Mouse (Mus musculus) intestine, embryonic 14.5 days (tissue): ENCODE measurements around the gene Wbp2. TPM values are rescaled to one million over a fixed set of nuclear protein-coding genes. Genes with fewer than 3 reads are reported as not detected.

Source experiments
- ATAC-seq: fragments of 200-750 bp; cut with Nextera tagmentation; replicated peaks from 2 replicates; pipeline ENCODE4 v1.8.0; 2017; ENCODE audit warnings: low read depth, moderate number of reproducible peaks, moderate TSS enrichment, moderate library complexity; ENCODE audit not compliant: low FRiP score, low TSS enrichment
- DNase-seq: peaks from one replicate; pipeline ENCODE4 v3.0.0-alpha.2; 2018; ENCODE audit warnings: low spot score
- H3K27ac ChIP-seq: fragments of 300-500 bp; sonication (generic); 2 replicates; pipeline ENCODE4 v1.5.1; 2014; ENCODE audit warnings: low read depth, mild to moderate bottlenecking, control low read depth
- H3K27me3 ChIP-seq: fragments of 300-500 bp; sonication (generic); replicated peaks from 2 replicates; pipeline ENCODE4 v1.6.1; 2014; ENCODE audit warnings: low read length, control low read depth; ENCODE audit not compliant: control insufficient read depth, insufficient read depth
- H3K36me3 ChIP-seq: fragments of 300-500 bp; sonication (generic); 2 replicates; pipeline ENCODE4 v1.6.1; 2014; ENCODE audit warnings: low read length, control low read depth; ENCODE audit not compliant: control insufficient read depth, insufficient read depth
- H3K4me1 ChIP-seq: fragments of 300-500 bp; sonication (generic); replicated peaks from 2 replicates; pipeline ENCODE4 v1.6.1; 2014; ENCODE audit warnings: low read length, control low read depth, mixed read lengths; ENCODE audit not compliant: control insufficient read depth, insufficient read depth
- H3K4me2 ChIP-seq: fragments of 300-500 bp; sonication (generic); 2 replicates; pipeline ENCODE4 v1.6.1; 2014; ENCODE audit warnings: low read length
- H3K4me3 ChIP-seq: fragments of 300-500 bp; sonication (generic); 2 replicates; pipeline ENCODE4 v1.5.1; 2014; ENCODE audit warnings: low read depth, low read length, control low read depth, mixed read lengths
- H3K9ac ChIP-seq: fragments of 300-500 bp; sonication (generic); 2 replicates; pipeline ENCODE4 v1.6.1; 2014; ENCODE audit warnings: mild to moderate bottlenecking, low read length
- H3K9me3 ChIP-seq: fragments of 300-500 bp; sonication (generic); 2 replicates; pipeline ENCODE4 v1.6.1; 2016; ENCODE audit warnings: low read length, control low read depth; ENCODE audit not compliant: control insufficient read depth
- WGBS: fragments of 180-500 bp; shearing (Covaris S2); extraction: QIAGEN DNeasy Blood & Tissue Kit; methylation state at CpG from one replicate; pipeline ENCODE4 v1.1.7; 2014; 5-methylcytosine and 5-hydroxymethylcytosine counted together
- polyA plus RNA-seq: library from polyadenylated mRNA; unstranded; fragments of >200 nt; fragmentation: Nextera tagmentation; extraction: Ambion mirVana; gene quantifications from 2 replicates; pipeline ENCODE4 v1.2.1, GENCODE M21; 2014

The Wbp2 gene
- polyA plus RNA-seq, 1 experiment from 2014 or later = 85.0 TPM

GRCm38 (mm10) chr11:116058022-116058614 is 28.7 kb downstream of the Wbp2 start:
- DNase-seq (no peak), ATAC-seq (no peak)
- H3K4me3 ChIP-seq = no peak overlapping the region
- peaks cover 88% of the 10 kb centered on the region for H3K36me3 ChIP-seq
- no peak overlapping the region for H3K4me2 ChIP-seq
- H3K9ac ChIP-seq = no peak overlapping the region
- H3K27me3 ChIP-seq = no peaks in the 10 kb centered on the region
- 85% methylated on average over 12 of the region's 12 CpGs for WGBS
- H3K27ac ChIP-seq = no peak overlapping the region
- no peaks in the 10 kb centered on the region for H3K9me3 ChIP-seq
- H3K4me1 ChIP-seq = no peaks in the 10 kb centered on the region

GRCm38 (mm10) chr11:116057237-116057881 is 29.4 kb downstream of the Wbp2 start:
- Histone ChIP-seq H3K4me2 (no peak overlapping the region), H3K36me3 (peaks cover 95% of the 10 kb centered on the region), H3K4me1 (no peaks in the 10 kb centered on the region), H3K9ac (no peak overlapping the region), H3K9me3 (no peaks in the 10 kb centered on the region), H3K4me3 (no peak overlapping the region), H3K27me3 (no peaks in the 10 kb centered on the region), H3K27ac (no peak overlapping the region)
- 83% methylated on average over 4 of the region's 4 CpGs for WGBS
- DNase-seq (no peak), ATAC-seq (no peak)

- Histone ChIP-seq H3K9ac (no peak overlapping the region), H3K27me3 (no peaks in the 10 kb centered on the region), H3K36me3 (peaks cover 98% of the 10 kb centered on the region), H3K27ac (no peak overlapping the region), H3K4me3 (no peak overlapping the region), H3K4me2 (no peak overlapping the region), H3K9me3 (no peaks in the 10 kb centered on the region), H3K4me1 (no peaks in the 10 kb centered on the region)
- ATAC-seq (no peak), DNase-seq (no peak)
- 94% methylated on average over 11 of the region's 11 CpGs for WGBS
Observed at GRCm38 (mm10) chr11:116055873-116056272, 30.9 kb downstream of the Wbp2 start.

GRCm38 (mm10) chr11:116053510-116054229 is 33.1 kb downstream of the Wbp2 start:
- 94% methylated on average over 9 of the region's 9 CpGs for WGBS
- peaks cover 98% of the 10 kb centered on the region for H3K36me3 ChIP-seq

GRCm38 (mm10) chr11:116050196-116050595 is 36.6 kb downstream of the Wbp2 start:
- no peak for DNase-seq
- no peak for ATAC-seq
- no peaks in the 10 kb centered on the region for H3K4me1 ChIP-seq
- peaks cover 94% of the 10 kb centered on the region for H3K36me3 ChIP-seq
- H3K27me3 ChIP-seq = no peaks in the 10 kb centered on the region
- 86% methylated on average over 4 of the region's 4 CpGs for WGBS
- no peak overlapping the region for H3K27ac ChIP-seq
- no peak overlapping the region for H3K4me2 ChIP-seq
- H3K9me3 ChIP-seq = no peaks in the 10 kb centered on the region
- no peak overlapping the region for H3K9ac ChIP-seq
- H3K4me3 ChIP-seq = no peak overlapping the region

More at GRCm38 (mm10) chr11:116053510-116054229, 33.1 kb downstream of the Wbp2 start:
- DNase-seq (no peak), ATAC-seq (no peak)
- Histone ChIP-seq H3K9ac (no peak overlapping the region), H3K27me3 (no peaks in the 10 kb centered on the region), H3K9me3 (no peaks in the 10 kb centered on the region), H3K4me1 (no peaks in the 10 kb centered on the region), H3K27ac (no peak overlapping the region), H3K4me2 (no peak overlapping the region), H3K4me3 (no peak overlapping the region)

- H3K27me3 ChIP-seq = no peaks in the 10 kb centered on the region
- H3K4me3 ChIP-seq = no peak overlapping the region
- H3K4me2 ChIP-seq = no peak overlapping the region
- no peaks in the 10 kb centered on the region for H3K4me1 ChIP-seq
- no peaks in the 10 kb centered on the region for H3K9me3 ChIP-seq
- no peak for ATAC-seq
- peaks cover 94% of the 10 kb centered on the region for H3K36me3 ChIP-seq
- no peak overlapping the region for H3K27ac ChIP-seq
- DNase-seq = no peak
- no peak overlapping the region for H3K9ac ChIP-seq
- 75% methylated on average over 2 of the region's 2 CpGs for WGBS
Observed at GRCm38 (mm10) chr11:116049610-116050009, 37.2 kb downstream of the Wbp2 start.

- Histone ChIP-seq H3K4me2 (no peak overlapping the region), H3K9me3 (no peaks in the 10 kb centered on the region), H3K27me3 (no peaks in the 10 kb centered on the region), H3K36me3 (peaks cover 66% of the 10 kb centered on the region), H3K27ac (no peak overlapping the region), H3K4me1 (no peaks in the 10 kb centered on the region), H3K4me3 (no peak overlapping the region), H3K9ac (no peak overlapping the region)
- ATAC-seq (no peak), DNase-seq (no peak)
- 96% methylated on average over 6 of the region's 6 CpGs for WGBS
Observed at GRCm38 (mm10) chr11:116045173-116045572, 41.6 kb downstream of the Wbp2 start.

- Histone ChIP-seq H3K4me1 (no peaks in the 10 kb centered on the region), H3K4me2 (no peak overlapping the region), H3K4me3 (no peak overlapping the region), H3K9me3 (no peaks in the 10 kb centered on the region), H3K27me3 (no peaks in the 10 kb centered on the region), H3K27ac (no peak overlapping the region), H3K36me3 (peaks cover 64% of the 10 kb centered on the region), H3K9ac (no peak overlapping the region)
- ATAC-seq (no peak), DNase-seq (no peak)
- 100% methylated on average over 1 of the region's 1 CpGs for WGBS
Observed at GRCm38 (mm10) chr11:116043286-116043685, 43.5 kb downstream of the Wbp2 start.
